Mouse (Mus musculus): ENCODE data around the gene Clcnkb.

- TF ChIP-seq CTCF (IDR thresholded peaks at IDR 0.05; ENCODE audit: low read depth) = peak; percentile 92
- no peak for TF ChIP-seq EP300 (IDR thresholded peaks at IDR 0.05; ENCODE audit: low read depth)
Observed at GRCm38 (mm10) chr4:141406516-141407299, 9.1 kb downstream of the Clcnkb start.

Data from heart, postnatal 0 days (tissue).